Mouse (Mus musculus) midbrain, embryonic 12.5 days (tissue): ENCODE measurements around the gene Cenpt. TPM values are rescaled to one million over a fixed set of nuclear protein-coding genes. Genes with fewer than 3 reads are reported as not detected.

Experiments used
- ATAC-seq: fragments of 200-750 bp; cut with Nextera tagmentation; 2 replicates; pipeline ENCODE4 v1.8.0; 2017; ENCODE audit warnings: low read depth, moderate TSS enrichment, moderate library complexity; ENCODE audit not compliant: low FRiP score
- H3K27ac ChIP-seq: fragments of 300-500 bp; sonication (generic); replicated peaks from 2 replicates; pipeline ENCODE4 v1.5.1; 2016; ENCODE audit warnings: mild to moderate bottlenecking
- H3K27me3 ChIP-seq: fragments of 300-500 bp; sonication (generic); 2 replicates; pipeline ENCODE4 v1.6.1; 2016; ENCODE audit warnings: mild to moderate bottlenecking
- H3K36me3 ChIP-seq: fragments of 300-500 bp; sonication (generic); 2 replicates; pipeline ENCODE4 v1.6.1; 2016
- H3K4me1 ChIP-seq: fragments of 300-500 bp; sonication (generic); 2 replicates; pipeline ENCODE4 v1.6.1; 2016
- H3K4me2 ChIP-seq: fragments of 300-500 bp; sonication (generic); replicated peaks from 2 replicates; pipeline ENCODE4 v1.6.1; 2016; ENCODE audit warnings: mild to moderate bottlenecking, moderate library complexity
- H3K4me3 ChIP-seq: fragments of 300-500 bp; sonication (generic); 2 replicates; pipeline ENCODE4 v1.5.1; 2016; ENCODE audit warnings: mild to moderate bottlenecking
- H3K9ac ChIP-seq: fragments of 300-500 bp; sonication (generic); replicated peaks from 2 replicates; pipeline ENCODE4 v1.6.1; 2016; ENCODE audit warnings: mild to moderate bottlenecking, moderate library complexity
- H3K9me3 ChIP-seq: fragments of 300-500 bp; sonication (generic); 2 replicates; pipeline ENCODE4 v1.6.1; 2016; ENCODE audit warnings: mild to moderate bottlenecking
- WGBS: fragments of 180-500 bp; shearing (Covaris S2); methylation state at CpG from one replicate; pipeline ENCODE4 v1.1.7; 2016; 5-methylcytosine and 5-hydroxymethylcytosine counted together
- polyA plus RNA-seq: library from polyadenylated mRNA; unstranded; fragments of >200 nt; fragmentation: Nextera tagmentation; extraction: Ambion mirVana; gene quantifications from 2 replicates; pipeline ENCODE4 v1.2.1, GENCODE M21; 2016

Cenpt gene
- polyA plus RNA-seq, 1 experiment from 2014 or later = 66.3 TPM

DNA sequence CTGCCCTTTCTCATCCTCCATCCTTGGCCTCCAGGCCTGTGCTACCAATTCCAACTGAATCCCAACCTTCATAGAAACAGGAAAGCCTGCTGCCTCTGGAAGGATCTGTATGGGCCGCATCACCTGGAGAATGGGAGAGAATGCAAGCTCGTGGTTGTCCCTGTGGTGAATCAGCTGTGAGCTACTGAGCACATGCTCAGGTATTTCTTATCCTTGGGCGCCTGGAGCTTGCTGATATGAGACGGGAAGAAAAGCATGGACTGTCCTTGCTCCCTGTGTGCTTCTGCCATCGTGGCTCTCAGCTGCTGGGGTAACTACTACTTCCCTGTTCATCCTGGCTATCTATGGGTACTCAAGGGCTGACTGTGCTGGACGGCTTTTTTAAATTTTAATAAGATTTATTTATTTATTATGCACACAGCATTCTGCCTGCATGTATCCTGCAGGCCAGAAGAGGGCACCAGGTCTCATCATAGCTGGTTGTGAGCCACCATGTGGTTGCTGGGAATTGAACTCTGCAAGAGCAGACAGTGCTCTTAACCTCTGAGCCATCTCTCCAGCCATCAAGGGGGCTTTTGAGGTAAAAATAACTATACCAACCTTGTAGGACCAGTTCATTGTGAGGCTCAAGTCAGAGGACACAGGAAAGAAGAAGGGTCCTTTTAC, 13.4 kb upstream of the Cenpt start:
- H3K27me3 ChIP-seq = no peaks in the 10 kb centered on the region
- H3K36me3 ChIP-seq = peaks cover 54% of the 10 kb centered on the region
- no peak overlapping the region for H3K4me3 ChIP-seq
- H3K4me1 ChIP-seq = peaks cover 19% of the 10 kb centered on the region
- H3K4me2 ChIP-seq = no peak overlapping the region
- 88% methylated on average over 6 of the region's 6 CpGs for WGBS
- no peaks in the 10 kb centered on the region for H3K9me3 ChIP-seq
- no peak for ATAC-seq
- no peak overlapping the region for H3K9ac ChIP-seq
- H3K27ac ChIP-seq = no peak overlapping the region

- 4% methylated on average over 1 of the region's 1 CpGs for WGBS
- no peak overlapping the region for H3K27ac ChIP-seq
Measured at GRCm38 (mm10) chr8:105861951-105862350, 8.9 kb upstream of the Cenpt start.

DNA sequence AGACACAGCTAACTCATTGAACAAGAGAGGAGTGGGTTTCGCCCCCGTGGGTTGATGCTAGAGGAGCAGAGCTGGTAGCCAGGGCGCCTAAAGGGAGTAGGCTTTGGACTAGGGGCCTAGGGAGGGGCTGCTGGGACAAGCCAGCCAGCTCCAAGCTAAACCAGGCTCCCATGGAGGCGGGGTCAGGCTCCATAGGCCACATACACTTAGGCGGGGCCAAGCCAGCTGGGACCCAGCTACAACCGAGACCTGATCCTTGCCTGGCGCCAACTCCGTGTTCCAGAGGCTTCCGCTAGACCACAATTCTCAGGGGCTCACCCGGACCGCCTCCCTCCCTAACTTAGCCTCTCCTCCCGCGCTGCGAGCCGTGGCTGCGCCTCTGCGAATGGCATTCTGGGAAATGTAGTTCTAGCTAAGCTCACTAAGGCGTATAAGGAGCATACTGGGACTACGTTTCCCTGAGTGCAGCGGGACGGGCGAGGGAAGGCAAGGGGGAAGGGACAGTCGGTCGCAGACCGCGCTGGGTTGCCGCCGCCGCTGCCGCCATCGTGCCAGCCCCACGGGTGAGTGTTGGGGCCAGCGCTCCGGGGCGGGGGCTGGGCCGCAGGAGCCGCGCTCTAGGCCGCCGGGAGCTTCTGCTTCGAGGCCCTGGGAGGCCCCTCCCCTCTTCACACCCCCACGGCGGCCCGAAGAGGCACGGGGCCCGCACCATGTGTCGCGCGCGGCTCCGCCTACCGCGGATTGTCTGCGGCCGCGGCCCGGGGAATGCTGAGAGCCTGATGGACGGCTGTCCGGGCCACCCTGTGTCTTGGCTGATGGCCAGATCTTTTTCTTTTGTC, 7.3 kb upstream of the Cenpt start, which contains the start of gene Nutf2:
TSS of gene Nutf2 (plus strand) at position 438 of the 839 bp plus-strand sequence.
- H3K27ac ChIP-seq = peak within 1 kb of the TSS; percentile 88
- H3K27me3 ChIP-seq = no peaks in the 10 kb centered on the region
- ATAC-seq = peak; percentile 97
- H3K9me3 ChIP-seq = no peaks in the 10 kb centered on the region
- peak within 1 kb of the TSS; percentile 85 for H3K4me2 ChIP-seq
- peak within 1 kb of the TSS; percentile 82 for H3K4me3 ChIP-seq
- H3K36me3 ChIP-seq = peaks cover 13% of the 10 kb centered on the region
- H3K9ac ChIP-seq = peak within 1 kb of the TSS; percentile 90
- WGBS = under 1% methylated on average over 54 of the region's 59 CpGs
- H3K4me1 ChIP-seq = peaks cover 69% of the 10 kb centered on the region

More at GRCm38 (mm10) chr8:105861951-105862350, 8.9 kb upstream of the Cenpt start:
- Histone ChIP-seq H3K9me3 (no peaks in the 10 kb centered on the region), H3K4me2 (peak overlapping the region; percentile 85), H3K27me3 (no peaks in the 10 kb centered on the region), H3K9ac (peak overlapping the region; percentile 90), H3K36me3 (peaks cover 26% of the 10 kb centered on the region), H3K4me3 (peak overlapping the region; percentile 82), H3K4me1 (peaks cover 54% of the 10 kb centered on the region)
- ATAC-seq = no peak

GRCm38 (mm10) chr8:105859314-105859713, 6.2 kb upstream of the Cenpt start:
- Histone ChIP-seq H3K36me3 (peaks cover 13% of the 10 kb centered on the region), H3K27me3 (no peaks in the 10 kb centered on the region), H3K9ac (no peak overlapping the region), H3K4me2 (peak overlapping the region; percentile 85; the same call in 1 of the 2 replicates), H3K4me1 (peaks cover 69% of the 10 kb centered on the region), H3K9me3 (no peaks in the 10 kb centered on the region), H3K4me3 (no peak overlapping the region), H3K27ac (peak overlapping the region; percentile 88)
- WGBS = 81% methylated on average over 5 of the region's 5 CpGs
- ATAC-seq = no peak

DNA sequence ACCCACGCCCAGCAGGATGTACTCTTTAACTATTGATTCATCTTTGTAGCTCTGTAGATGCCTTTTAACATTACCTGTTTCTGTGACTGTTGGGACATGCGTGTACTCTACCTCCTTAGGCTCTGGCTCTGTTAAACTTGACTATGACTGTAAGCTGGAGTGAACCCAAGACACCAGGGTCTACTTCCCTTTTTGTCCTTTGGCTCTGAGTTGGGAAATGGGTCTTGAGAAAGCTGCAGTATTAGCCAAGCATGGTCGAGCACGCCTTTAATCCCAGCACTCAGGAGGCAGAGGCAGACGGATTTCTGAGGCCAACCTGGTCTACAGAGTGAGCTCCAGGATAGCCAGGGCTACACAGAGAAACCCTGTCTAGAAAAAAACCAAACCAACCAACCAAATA, 5.4 kb upstream of the Cenpt start:
- Histone ChIP-seq H3K4me3 (no peak overlapping the region), H3K9me3 (no peaks in the 10 kb centered on the region), H3K4me1 (peaks cover 65% of the 10 kb centered on the region), H3K4me2 (no peak overlapping the region), H3K9ac (no peak overlapping the region), H3K36me3 (peaks cover 13% of the 10 kb centered on the region), H3K27me3 (no peaks in the 10 kb centered on the region), H3K27ac (no peak overlapping the region)
- 82% methylated on average over 5 of the region's 5 CpGs for WGBS
- no peak for ATAC-seq

DNA sequence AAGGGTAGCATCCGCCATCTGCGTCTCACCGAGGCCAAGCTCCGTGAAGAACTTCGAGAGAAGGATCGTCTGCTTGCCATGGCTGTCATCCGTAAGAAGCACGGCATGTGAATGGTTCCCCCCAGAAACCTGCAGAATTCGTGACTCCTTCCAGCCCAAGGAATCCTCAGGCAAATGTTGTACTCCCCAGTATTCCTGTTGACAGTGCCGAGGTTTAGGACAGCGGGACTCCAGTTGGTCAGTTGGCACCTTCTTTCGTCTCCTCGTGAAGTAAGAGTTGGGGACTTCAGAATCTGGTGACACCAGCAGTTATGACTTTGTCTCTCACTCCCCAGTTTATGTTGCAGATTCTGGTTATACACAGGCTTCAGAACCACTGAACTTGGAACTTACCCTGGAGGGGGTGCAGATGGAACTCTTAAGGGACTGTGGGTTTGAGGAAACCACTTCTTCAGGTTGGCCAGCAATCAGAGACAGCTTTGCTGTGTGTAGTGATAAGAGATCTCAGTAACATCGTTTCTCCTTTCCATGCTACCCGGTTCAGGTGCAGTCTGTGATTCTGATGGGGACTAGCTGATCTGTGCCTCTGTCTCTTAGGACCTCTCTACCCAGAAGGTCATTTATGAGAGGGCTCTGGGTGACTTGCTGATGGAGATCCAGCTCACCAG, 3.2 kb upstream of the Cenpt start:
- Histone ChIP-seq H3K27ac (peak overlapping the region; percentile 83), H3K9ac (peak overlapping the region; percentile 86), H3K36me3 (peaks cover 13% of the 10 kb centered on the region; the same call in 1 of the 2 replicates), H3K4me1 (peaks cover 48% of the 10 kb centered on the region), H3K9me3 (no peaks in the 10 kb centered on the region), H3K4me3 (peak overlapping the region; percentile 79), H3K4me2 (peak overlapping the region; percentile 97), H3K27me3 (no peaks in the 10 kb centered on the region)
- ATAC-seq = no peak
- 24% methylated on average over 15 of the region's 15 CpGs for WGBS

DNA sequence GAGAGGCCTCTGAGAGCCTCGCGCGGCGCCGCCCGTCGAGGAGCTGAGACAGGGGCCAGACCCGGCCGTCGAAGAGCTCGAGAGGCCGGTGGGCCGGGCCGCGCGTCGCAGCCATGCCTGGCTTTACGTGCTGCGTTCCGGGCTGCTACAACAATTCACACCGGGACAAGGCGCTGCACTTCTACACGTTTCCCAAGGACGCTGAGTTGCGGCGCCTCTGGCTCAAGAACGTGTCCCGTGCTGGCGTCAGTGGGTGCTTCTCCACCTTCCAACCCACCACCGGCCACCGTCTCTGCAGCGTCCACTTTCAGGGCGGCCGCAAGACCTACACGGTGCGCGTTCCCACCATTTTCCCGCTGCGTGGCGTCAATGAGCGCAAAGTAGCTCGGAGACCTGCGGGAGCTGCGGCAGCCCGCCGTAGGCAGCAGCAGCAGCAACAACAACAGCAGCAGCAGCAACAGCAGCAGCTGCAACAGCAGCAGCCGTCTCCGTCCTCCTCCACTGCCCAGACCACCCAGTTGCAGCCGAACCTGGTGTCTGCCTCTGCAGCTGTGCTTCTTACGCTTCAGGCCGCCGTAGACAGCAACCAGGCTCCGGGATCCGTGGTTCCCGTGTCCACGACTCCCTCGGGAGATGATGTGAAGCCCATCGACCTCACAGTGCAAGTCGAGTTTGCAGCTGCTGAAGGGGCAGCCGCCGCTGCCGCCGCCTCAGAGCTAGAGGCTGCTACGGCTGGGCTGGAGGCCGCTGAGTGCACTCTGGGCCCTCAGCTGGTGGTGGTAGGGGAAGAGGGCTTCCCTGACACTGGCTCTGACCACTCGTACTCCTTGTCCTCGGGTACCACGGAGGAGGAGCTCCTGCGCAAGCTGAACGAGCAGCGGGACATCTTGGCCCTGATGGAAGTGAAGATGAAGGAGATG, 2.4 kb upstream of the Cenpt start:
- H3K27ac ChIP-seq = peak overlapping the region; percentile 83
- H3K4me2 ChIP-seq = peak overlapping the region; percentile 97
- peak overlapping the region; percentile 79 for H3K4me3 ChIP-seq
- peaks cover 50% of the 10 kb centered on the region for H3K4me1 ChIP-seq
- H3K27me3 ChIP-seq = no peaks in the 10 kb centered on the region
- H3K36me3 ChIP-seq = peaks cover 13% of the 10 kb centered on the region; the same call in 1 of the 2 replicates
- H3K9ac ChIP-seq = peak overlapping the region; percentile 86
- H3K9me3 ChIP-seq = no peaks in the 10 kb centered on the region
- peak; percentile 20 for ATAC-seq
- WGBS = under 1% methylated on average over 71 of the region's 71 CpGs

- Histone ChIP-seq H3K4me2 (peak within 1 kb of the TSS; percentile 97), H3K4me1 (peaks cover 49% of the 10 kb centered on the region), H3K9me3 (no peaks in the 10 kb centered on the region), H3K9ac (peak within 1 kb of the TSS; percentile 86), H3K27ac (peak within 1 kb of the TSS; percentile 83), H3K4me3 (peak within 1 kb of the TSS; percentile 79), H3K27me3 (no peaks in the 10 kb centered on the region), H3K36me3 (peaks cover 13% of the 10 kb centered on the region; the same call in 1 of the 2 replicates)
- under 1% methylated on average over 41 of the region's 43 CpGs for WGBS
- ATAC-seq = peak; percentile 88
Measured at GRCm38 (mm10) chr8:105854715-105855216, 1.7 kb upstream of the Cenpt start, which contains the start of gene Thap11. Gene Thap11, plus strand, starts transcription at chr8:105855132.

DNA sequence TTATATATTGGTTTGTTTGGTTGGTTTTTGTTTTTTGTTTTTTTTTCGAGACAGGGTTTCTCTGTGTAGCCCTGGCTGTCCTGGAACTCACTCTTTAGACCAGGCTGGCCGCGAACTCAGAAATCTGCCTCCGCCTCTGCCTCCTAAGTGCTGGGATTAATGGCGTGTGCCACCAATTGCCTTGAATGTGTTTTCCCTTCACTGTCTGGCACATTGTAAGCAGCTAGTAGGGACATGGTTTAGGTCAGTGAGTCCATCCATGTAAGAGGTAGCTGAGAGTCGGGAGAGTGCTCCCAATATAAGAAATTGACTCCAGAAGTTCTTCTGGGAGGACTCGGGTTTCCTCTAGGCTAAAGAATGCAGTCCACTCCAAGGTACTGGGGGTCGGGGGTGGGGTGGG, 1.2 kb upstream of the Cenpt start:
- Histone ChIP-seq H3K36me3 (peaks cover 18% of the 10 kb centered on the region), H3K4me2 (peak overlapping the region; percentile 97), H3K27ac (peak overlapping the region; percentile 83; the same call in 1 of the 2 replicates), H3K9me3 (no peaks in the 10 kb centered on the region), H3K9ac (peak overlapping the region; percentile 86; the same call in 1 of the 2 replicates), H3K4me3 (peak overlapping the region; percentile 79), H3K27me3 (no peaks in the 10 kb centered on the region), H3K4me1 (peaks cover 44% of the 10 kb centered on the region)
- WGBS = 22% methylated on average over 8 of the region's 8 CpGs
- ATAC-seq = peak; percentile 20; the same call in 1 of the 2 replicates

DNA sequence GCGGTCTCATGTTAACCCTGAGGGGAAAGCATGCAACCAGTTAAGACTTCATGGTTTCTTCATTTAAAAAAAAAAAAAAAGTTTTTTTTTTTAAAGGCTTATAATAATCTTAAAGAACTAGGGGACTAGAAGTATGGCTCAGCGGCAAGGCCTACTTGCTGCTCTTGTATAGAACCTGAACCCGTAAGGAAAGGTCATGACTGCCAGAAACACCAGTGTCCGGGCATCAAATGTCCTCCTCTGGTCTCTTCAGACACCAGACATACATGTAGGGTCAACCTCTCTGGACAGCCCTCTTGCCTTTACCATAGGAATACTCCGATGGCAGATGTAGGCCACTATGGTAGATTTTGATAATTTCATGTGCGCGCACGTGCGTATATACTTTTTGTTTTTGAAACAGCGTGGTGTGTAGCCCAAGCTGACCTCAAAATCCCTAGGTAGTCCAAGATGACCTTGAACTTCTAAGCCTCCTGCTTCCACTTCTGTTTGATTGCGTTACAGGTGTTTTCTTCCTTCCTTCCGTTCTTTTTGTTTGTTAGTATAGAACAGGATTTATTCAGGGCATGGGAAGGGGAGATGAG, 840 bp downstream of the Cenpt start:
- H3K36me3 ChIP-seq = peaks cover 26% of the 10 kb centered on the region
- no peak overlapping the region for H3K4me2 ChIP-seq
- no peak overlapping the region for H3K27ac ChIP-seq
- H3K9ac ChIP-seq = peak overlapping the region; percentile 81; the same call in 1 of the 2 replicates
- ATAC-seq = no peak
- H3K4me3 ChIP-seq = peak overlapping the region; percentile 76
- H3K9me3 ChIP-seq = no peaks in the 10 kb centered on the region
- H3K27me3 ChIP-seq = no peaks in the 10 kb centered on the region
- 83% methylated on average over 12 of the region's 12 CpGs for WGBS
- H3K4me1 ChIP-seq = peaks cover 26% of the 10 kb centered on the region
